Mouse (Mus musculus) layer of hippocampus, adult 2 months (tissue): Measurements from ENCODE around the gene Klhdc10. TPM values are rescaled to one million over a fixed set of nuclear protein-coding genes. Genes with fewer than 3 reads are reported as not detected.

Source experiments
- DNase-seq, 2 experiments: peaks; one replicate each; pipeline ENCODE4 v3.0.0; 2022; ENCODE audit warnings: low spot score in 2 of 2
- H3K27ac ChIP-seq: fragments of 200-600 bp; 2 replicates; pipeline ENCODE4 v1.8.1; 2022
- H3K4me3 ChIP-seq: fragments of 200-600 bp; 2 replicates; pipeline ENCODE4 v1.8.1; 2022; ENCODE audit warnings: mild to moderate bottlenecking
- CTCF ChIP-seq: fragments of 200-600 bp; conservative IDR thresholded peaks from 2 replicates; pipeline ENCODE4 v1.8.1; 2022; ENCODE audit warnings: antibody characterized with exemption, mild to moderate bottlenecking, moderate library complexity
- total RNA-seq, 2 experiments: library from RNA; stranded (reverse); gene quantifications; 2 replicates each; pipeline ENCODE4 v1.2.3; 2021

Gene Klhdc10
- total RNA-seq, 2 experiments from 2014 or later, result 88.8 to 96.1 TPM

DNA sequence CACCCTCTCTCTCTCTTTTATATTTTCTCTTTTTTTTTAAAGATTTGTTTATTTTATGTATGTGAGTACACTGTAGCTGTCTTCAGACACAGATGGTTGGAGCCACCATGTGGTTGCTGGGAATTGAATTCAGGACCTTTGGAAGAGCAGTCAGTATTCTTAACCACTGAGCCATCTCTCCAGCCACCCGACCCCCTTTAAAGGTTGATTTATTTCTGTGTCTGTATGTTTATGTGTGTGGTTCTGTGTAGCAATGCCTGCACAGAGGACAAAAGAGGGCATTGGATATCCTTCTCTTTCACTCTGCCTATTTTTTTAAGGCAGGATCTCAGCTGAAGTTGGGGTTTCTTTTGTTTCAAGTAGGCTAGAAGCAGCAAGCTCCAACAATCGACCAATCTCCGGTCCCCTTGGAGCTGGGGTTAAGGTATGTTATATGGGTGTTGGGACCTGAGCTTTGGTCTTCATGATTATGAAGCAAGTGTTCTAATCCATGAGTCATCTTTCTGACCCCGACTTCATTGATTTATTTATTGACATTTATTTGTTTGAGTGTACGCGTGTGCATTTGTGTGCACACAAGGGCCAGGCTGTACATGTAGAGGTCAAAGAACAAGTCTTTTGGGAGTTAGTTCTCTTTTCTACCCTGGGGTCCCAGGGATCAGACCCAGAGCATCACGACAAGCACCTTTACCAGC lies 7.9 kb downstream of the Klhdc10 start:
- no peak for TF ChIP-seq CTCF
- H3K4me3 ChIP-seq, result no peak overlapping the region
- DNase-seq, result no peak
- H3K27ac ChIP-seq, result no peak overlapping the region

DNA sequence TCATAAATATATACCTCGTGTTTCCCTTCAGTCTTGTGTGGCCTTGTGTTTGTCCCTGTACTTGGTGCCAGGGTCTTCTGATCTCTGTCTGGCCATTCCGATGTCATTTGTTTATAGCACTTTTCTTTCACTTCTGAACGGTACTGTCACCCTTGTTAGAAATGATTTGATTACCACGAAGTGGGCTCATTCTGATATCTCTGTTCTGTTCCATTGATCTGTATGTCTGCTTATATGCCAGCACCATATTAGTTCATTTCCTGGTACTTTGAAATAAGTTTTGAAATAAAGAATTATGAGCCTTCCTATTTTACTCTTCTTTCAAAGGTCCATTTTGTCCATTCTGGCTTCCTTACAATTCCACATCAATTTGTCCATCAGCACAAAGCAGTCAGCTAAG lies 9.6 kb downstream of the Klhdc10 start:
- DNase-seq, result no peak
- no peak for TF ChIP-seq CTCF
- H3K27ac ChIP-seq, result no peak overlapping the region
- no peak overlapping the region for H3K4me3 ChIP-seq

DNA sequence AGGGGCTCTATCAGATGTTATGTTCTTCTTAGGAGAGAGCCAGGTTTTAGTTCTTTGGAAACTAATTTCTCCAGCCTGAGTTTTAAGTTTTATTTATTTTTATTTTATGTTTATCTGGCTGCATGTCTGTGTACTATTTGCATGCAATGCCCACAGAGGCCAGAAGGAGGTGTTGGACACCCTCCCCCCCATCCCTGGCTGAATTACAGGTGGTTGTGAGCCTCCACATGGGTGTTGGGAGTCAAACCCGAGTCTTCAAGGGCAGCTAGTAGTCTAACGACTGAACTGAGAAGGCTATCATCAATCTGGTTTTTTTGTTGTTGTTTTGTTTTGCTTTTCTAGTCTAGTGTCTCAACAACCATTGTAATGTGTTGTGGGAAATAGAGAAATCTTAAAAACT lies 14.5 kb downstream of the Klhdc10 start:
- Histone ChIP-seq H3K27ac (no peak overlapping the region), H3K4me3 (no peak overlapping the region)
- no peak for DNase-seq
- TF ChIP-seq CTCF, result peak; percentile 41

DNA sequence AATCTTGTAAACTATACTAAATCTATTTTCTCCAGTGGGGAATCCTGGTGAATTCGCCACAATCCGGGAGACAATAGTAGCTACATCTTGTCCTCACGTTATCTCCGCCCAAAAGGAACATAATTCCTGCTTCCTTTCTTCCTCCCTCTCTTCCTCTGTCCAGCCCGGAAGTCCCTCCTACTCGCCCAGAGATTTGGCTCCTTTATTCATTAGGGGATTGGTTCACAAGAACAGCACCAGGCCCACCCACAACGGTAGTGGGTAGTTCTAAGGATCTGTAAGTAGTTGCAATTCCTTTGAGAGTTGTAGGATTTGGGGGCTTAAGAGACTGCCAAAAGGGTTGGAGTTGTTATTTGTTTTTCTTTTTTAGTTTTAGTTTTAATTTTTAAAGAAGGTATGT lies 15.1 kb downstream of the Klhdc10 start:
- TF ChIP-seq CTCF, result no peak
- Histone ChIP-seq H3K27ac (no peak overlapping the region), H3K4me3 (no peak overlapping the region)
- no peak for DNase-seq

DNA sequence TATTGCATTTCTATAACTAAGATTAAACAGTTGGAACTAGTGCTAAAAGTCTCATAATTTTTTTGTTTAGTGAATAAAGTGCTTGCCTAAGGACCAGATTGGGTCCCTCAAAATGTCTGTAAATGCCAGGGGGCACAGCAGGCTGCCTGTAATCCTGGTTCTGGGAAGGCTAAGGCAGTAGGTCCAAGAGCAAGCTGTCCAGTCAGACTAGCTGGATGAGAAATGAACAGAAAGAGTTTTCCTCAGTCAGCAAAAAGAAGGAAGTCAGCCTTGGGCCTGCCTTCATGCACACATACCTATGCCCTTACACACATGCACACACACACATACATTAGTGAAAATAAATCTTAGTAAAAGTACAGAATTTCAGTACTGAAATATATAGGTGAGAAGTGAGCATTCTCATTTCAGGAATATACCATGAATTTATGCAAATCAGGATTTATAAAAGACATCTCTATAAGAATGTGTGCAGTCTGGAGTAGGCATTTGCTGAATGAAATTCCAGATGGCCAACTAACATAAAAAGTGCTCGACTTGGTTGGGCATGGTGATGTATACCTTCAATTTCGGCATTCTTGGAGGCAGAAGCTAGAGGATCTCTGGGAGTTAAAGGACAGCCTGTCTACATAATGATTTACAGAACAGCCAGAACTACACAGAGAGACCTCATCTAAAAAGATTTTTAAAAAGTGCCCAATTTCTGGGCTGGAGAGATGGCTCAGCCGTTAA lies 31.0 kb downstream of the Klhdc10 start:
- no peak for TF ChIP-seq CTCF
- H3K27ac ChIP-seq, result peak overlapping the region; percentile 50; the same call in 1 of the 2 replicates
- no peak overlapping the region for H3K4me3 ChIP-seq
- no peak for DNase-seq

DNA sequence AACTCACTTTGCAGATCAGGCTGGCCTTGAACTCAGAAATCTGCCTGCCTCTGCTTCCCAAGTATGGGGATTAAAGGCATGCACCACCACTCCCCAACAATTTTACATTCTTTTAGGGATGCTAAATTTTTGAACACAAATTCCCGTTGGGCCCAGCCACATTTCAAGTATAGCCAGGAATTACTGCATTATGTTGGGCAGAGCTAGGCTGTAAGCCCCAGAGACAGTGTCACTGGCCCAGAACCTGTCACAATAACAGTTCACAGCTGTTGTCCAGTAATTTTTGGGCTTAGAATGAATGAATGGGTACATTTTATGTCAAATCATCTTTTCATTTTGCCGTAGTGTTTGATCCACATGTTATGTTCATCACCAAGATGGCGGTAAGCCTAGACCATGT lies 34.8 kb downstream of the Klhdc10 start:
- H3K4me3 ChIP-seq, result no peak overlapping the region
- no peak overlapping the region for H3K27ac ChIP-seq
- no peak for TF ChIP-seq CTCF
- no peak for DNase-seq

DNA sequence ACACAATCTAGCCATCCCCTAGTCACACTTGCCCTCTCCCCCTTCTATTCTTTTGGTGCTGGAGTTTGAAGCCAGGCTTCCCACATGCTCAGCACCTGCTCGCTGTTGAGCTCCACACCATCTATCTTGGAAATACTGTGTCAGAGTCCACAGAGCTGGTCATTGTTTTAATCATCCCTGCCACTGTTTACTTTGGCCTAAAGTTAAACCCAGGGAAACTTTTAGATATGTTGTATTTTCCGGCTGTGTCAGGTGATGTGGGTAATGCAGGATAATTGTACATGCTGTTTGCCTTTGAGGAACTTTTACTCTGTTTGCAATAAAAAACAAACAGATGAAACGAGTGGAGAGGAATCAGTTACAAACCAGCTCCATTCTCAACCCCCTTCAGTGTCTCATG lies 35.4 kb downstream of the Klhdc10 start:
- no peak for DNase-seq
- Histone ChIP-seq H3K27ac (no peak overlapping the region), H3K4me3 (no peak overlapping the region)
- no peak for TF ChIP-seq CTCF

DNA sequence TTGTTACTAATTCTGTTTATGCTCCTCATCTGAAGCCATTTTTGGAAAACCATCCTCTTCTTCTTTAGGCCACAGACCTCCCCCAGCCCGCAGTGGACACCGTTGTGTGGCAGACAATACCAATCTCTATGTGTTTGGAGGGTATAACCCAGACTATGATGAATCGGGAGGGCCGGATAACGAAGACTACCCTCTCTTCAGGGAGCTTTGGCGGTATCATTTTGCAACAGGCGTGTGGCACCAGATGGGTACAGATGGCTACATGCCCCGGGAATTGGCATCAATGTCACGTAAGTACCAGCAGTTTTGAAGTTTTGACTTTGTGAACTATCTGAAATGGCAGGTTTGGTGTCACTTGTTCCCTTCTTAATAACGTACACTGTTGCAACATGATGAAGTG lies 37.9 kb downstream of the Klhdc10 start:
- Histone ChIP-seq H3K4me3 (no peak overlapping the region), H3K27ac (no peak overlapping the region)
- no peak for DNase-seq
- no peak for TF ChIP-seq CTCF

DNA sequence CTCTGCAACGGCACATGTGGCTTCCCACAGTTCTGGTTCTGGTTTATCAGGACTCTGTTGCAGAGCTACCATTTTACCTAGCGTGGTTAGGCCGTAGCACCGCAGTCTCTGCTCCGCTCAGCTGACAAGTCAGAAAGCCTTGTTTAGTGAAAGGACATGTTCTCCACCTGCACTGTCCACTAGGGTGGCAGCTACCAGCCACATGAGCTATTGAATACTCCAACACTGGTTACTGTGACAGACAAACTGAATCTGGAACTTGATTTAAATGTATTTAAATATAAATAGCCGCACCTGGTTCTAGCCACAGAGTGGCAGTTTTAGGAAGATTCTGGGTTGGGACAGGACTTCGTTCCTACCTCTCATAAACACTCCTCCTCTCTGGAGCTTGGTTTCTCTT lies 55.3 kb downstream of the Klhdc10 start:
- peak; percentile 18; the same call in 1 of the 2 replicates for TF ChIP-seq CTCF
- Histone ChIP-seq H3K4me3 (no peak overlapping the region), H3K27ac (no peak overlapping the region)
- no peak for DNase-seq

DNA sequence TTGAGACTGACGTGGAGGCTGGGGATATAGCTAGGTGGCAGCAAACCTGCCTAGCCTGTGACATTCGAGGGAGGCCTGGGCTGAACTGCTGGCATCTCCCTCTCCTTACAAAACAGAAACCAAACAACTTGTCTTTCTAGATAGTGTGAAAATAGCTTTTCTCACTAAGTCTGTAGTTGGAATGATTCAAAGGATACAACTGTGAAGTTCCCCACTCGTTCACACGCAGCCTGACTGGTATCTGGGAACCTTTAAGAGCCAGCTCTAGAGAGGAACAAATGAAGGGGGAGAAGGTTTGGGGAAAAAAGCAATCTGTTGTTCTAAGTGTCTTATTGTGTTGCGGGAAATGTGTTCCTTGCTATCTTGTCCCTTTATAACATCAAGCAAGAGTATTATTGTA lies 57.0 kb downstream of the Klhdc10 start:
- no peak for TF ChIP-seq CTCF
- Histone ChIP-seq H3K27ac (peak overlapping the region; percentile 95), H3K4me3 (no peak overlapping the region)
- no peak for DNase-seq

DNA sequence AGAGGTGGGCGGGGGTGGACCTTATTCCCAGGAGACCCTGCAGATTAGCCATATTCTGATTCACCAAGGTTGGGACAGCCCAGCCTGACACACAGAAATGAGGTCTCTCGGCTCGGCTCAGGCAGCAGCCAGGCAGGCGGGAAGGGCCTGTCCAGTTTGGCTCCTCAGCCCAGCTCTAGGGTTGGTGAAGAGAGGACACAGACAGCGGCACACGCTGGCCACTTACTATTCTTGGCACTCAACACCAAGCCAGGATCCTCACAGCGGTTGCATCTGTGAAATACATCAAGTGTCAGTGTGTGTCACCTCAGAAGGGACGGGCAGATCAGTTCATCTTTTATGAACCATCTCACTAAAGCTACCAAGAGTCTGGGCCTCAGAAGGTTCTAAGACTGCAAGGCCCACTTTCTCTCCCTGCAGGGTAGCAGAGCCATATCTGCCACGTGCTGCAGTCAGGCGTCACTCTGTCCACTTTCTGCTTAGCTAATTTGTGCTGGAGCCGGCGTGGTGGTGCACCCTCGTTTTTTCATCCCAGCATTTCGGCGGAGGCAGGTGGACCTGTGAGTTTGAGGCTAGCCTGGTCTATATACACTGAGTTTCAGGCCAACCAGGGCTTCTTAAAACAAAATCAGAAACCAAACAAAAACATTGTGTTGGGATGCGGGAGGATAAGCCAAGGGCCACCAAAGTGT lies 57.5 kb downstream of the Klhdc10 start:
- H3K4me3 ChIP-seq, result peak overlapping the region; percentile 55
- peak overlapping the region; percentile 95 for H3K27ac ChIP-seq
- DNase-seq, result no peak
- no peak for TF ChIP-seq CTCF

DNA sequence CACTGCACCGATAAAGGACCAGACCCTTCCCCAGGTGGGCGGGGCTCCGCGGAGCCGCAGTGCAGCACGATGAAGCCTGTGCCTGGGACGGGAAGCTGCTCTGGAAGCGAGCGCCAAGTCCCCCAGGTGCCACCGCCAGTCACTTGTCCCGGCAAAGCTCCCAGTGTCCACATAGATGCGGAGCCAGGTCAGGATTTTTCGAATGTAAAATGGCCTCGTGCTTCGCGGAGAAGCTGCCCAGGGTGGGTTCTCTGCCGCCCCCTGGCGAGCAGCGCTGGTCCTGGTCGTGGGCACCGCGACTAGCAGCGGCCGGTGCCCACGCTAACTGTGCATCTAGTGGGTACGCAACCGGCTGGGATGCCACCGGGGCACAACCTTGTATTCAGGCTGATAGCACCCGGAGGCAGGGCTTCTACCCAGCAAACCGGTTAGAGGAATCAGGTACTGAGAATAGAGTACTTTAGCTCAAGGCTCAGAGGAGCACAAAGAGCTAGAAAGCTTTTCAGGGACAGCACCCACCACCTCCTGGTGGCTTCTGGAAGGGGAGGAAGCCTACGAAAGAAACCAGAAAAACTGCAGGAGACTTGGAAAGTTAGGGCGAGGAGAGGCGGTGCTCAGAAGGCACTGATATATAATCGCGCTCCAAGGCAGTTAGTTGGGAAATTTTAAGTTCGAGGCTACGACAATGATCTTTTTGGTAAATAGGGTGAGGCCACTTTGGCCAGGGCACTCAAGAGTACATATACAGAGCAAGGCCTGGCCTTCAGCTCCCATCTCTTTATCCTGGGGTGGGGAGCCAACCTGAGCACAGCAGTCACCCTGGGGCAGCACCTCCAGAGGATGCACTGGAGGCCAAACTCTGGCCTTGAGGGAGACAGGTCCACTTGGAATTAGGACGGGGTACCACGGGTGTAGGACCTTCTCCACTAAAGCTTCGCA lies 58.4 kb downstream of the Klhdc10 start:
- H3K27ac ChIP-seq, result peak overlapping the region; percentile 95
- peak; percentile 93 for TF ChIP-seq CTCF
- peak; percentile 66 to 85 for DNase-seq
- peak overlapping the region; percentile 55 for H3K4me3 ChIP-seq
